Mouse (Mus musculus) G1E (cell line): Measurements from ENCODE around the gene Cwf19l1.

Source experiments
- CTCF ChIP-seq: IDR thresholded peaks from 2 replicates; pipeline ENCODE4 v1.5.1; 2012; ENCODE audit warnings: low read depth, low read length, inconsistent platforms, mixed read lengths
- GATA1 ChIP-seq: IDR thresholded peaks from 2 replicates; pipeline ENCODE4 v1.6.1; 2012; ENCODE audit warnings: borderline replicate concordance, low read length, inconsistent platforms, mixed read lengths

DNA sequence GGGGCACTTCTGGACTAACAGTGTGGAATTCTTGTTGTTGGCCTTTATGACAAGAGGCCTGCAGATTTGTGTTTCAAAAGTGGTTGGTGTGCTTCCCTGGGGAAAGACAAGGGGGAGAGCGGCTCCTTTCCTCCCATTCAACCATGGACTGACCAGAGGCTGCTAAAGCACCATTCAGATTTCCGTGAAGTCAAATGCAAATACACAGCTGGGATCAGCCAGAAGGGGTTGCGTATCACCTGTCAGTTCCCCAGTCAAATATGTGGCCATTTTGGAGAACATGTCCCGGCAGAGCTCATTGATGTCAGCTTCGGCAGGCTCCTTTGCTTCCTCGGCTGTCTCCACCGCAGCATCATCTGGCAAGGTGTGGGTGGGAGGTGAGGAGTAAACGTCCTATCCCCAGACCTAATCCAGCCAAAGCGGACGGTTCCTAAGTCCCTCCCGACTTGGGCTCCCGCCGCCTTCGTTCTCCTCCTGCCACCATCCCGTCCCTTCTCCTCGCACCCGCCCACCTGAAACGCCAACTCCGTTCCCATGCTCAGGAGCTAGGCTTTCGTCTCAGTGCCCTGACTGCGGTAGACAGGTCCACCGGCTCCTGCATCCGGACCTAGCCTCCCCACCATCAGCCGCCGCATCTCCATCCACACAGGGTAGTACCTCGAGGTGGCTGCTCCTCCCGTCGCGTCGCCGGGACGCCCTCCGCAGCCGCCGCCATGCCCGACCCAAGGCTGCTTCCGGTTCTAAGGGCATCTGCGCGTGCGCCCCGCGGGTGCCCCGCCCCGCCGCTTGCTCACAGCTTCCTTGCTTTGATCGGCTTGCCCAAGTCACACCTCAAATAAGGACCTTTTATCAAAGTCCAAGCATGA is 10.3 kb upstream of the Cwf19l1 start, which contains the start of gene Bloc1s2:
- no peak for TF ChIP-seq GATA1
- TF ChIP-seq CTCF = no peak
